Mouse (Mus musculus): Measurements from ENCODE around the gene Fezf2. TPM values are rescaled to one million over a fixed set of nuclear protein-coding genes. Genes with fewer than 3 reads are reported as not detected.
A peak's percentile ranks its signal among the peaks of the same experiment; 100 is the strongest.

Fezf2 gene
- polyA plus RNA-seq, 1 experiment from 2014 or later, result not detected

- Histone ChIP-seq H3K9me3 (ENCODE audit: low read length) (no peaks in the 10 kb centered on the region), H3K4me3 (ENCODE audit: low read length) (no peak overlapping the region), H3K4me2 (replicated peaks; ENCODE audit: low read depth, low read length) (no peak overlapping the region), H3K36me3 (ENCODE audit: insufficient read depth, low read length) (no peaks in the 10 kb centered on the region), H3K4me1 (ENCODE audit: insufficient read depth, low read length) (no peaks in the 10 kb centered on the region), H3K27me3 (ENCODE audit: insufficient read depth, low read length) (peaks cover 58% of the 10 kb centered on the region), H3K27ac (ENCODE audit: low read length) (no peak overlapping the region), H3K9ac (replicated peaks; ENCODE audit: low read length) (no peak overlapping the region)
- 36% methylated on average over 7 of the region's 7 CpGs for WGBS
- ATAC-seq (ENCODE audit: low FRiP score, low TSS enrichment), result peak; percentile 15; the same call in 1 of the 2 replicates
Observed at GRCm38 (mm10) chr14:12334925-12335324, 13.1 kb downstream of the Fezf2 start.

- 83% methylated on average over 7 of the region's 7 CpGs for WGBS
- Histone ChIP-seq H3K4me1 (ENCODE audit: insufficient read depth, low read length) (no peaks in the 10 kb centered on the region), H3K9me3 (ENCODE audit: low read length) (no peaks in the 10 kb centered on the region), H3K27me3 (ENCODE audit: insufficient read depth, low read length) (peaks cover 46% of the 10 kb centered on the region), H3K36me3 (ENCODE audit: insufficient read depth, low read length) (no peaks in the 10 kb centered on the region), H3K4me3 (ENCODE audit: low read length) (no peak overlapping the region), H3K4me2 (replicated peaks; ENCODE audit: low read depth, low read length) (no peak overlapping the region), H3K9ac (replicated peaks; ENCODE audit: low read length) (no peak overlapping the region), H3K27ac (ENCODE audit: low read length) (no peak overlapping the region)
- ATAC-seq (ENCODE audit: low FRiP score, low TSS enrichment), result no peak
Observed at GRCm38 (mm10) chr14:12333622-12334021, 14.4 kb downstream of the Fezf2 start.

GRCm38 (mm10) chr14:12303106-12303505 lies 44.9 kb downstream of the Fezf2 start:
- ATAC-seq (ENCODE audit: low FRiP score, low TSS enrichment), result no peak
- no peaks in the 10 kb centered on the region for H3K9me3 ChIP-seq (ENCODE audit: low read length)
- H3K27me3 ChIP-seq (ENCODE audit: insufficient read depth, low read length), result no peaks in the 10 kb centered on the region
- no peaks in the 10 kb centered on the region for H3K4me1 ChIP-seq (ENCODE audit: insufficient read depth, low read length)
- H3K27ac ChIP-seq (ENCODE audit: low read length), result no peak overlapping the region
- H3K9ac ChIP-seq (replicated peaks; ENCODE audit: low read length), result no peak overlapping the region
- H3K4me2 ChIP-seq (replicated peaks; ENCODE audit: low read depth, low read length), result no peak overlapping the region
- no peak overlapping the region for H3K4me3 ChIP-seq (ENCODE audit: low read length)
- H3K36me3 ChIP-seq (ENCODE audit: insufficient read depth, low read length), result 0 out of 2 replicates have a peak, but pooled peaks cover 4% of the 10 kb centered on the region
- WGBS, result 54% methylated on average over 2 of the region's 2 CpGs

- ATAC-seq (ENCODE audit: low FRiP score, low TSS enrichment), result no peak
- no peak overlapping the region for H3K27ac ChIP-seq (ENCODE audit: low read length)
- H3K9me3 ChIP-seq (ENCODE audit: low read length), result no peaks in the 10 kb centered on the region
- H3K27me3 ChIP-seq (ENCODE audit: insufficient read depth, low read length), result no peaks in the 10 kb centered on the region
- WGBS, result 69% methylated on average over 3 of the region's 3 CpGs
- 0 out of 2 replicates have a peak, but pooled peaks cover 6% of the 10 kb centered on the region for H3K36me3 ChIP-seq (ENCODE audit: insufficient read depth, low read length)
- no peak overlapping the region for H3K4me3 ChIP-seq (ENCODE audit: low read length)
- no peak overlapping the region for H3K4me2 ChIP-seq (replicated peaks; ENCODE audit: low read depth, low read length)
- H3K4me1 ChIP-seq (ENCODE audit: insufficient read depth, low read length), result no peaks in the 10 kb centered on the region
- no peak overlapping the region for H3K9ac ChIP-seq (replicated peaks; ENCODE audit: low read length)
Observed at GRCm38 (mm10) chr14:12300677-12301076, 47.3 kb downstream of the Fezf2 start.

GRCm38 (mm10) chr14:12300275-12300674 lies 47.7 kb downstream of the Fezf2 start:
- no peak overlapping the region for H3K27ac ChIP-seq (ENCODE audit: low read length)
- H3K4me3 ChIP-seq (ENCODE audit: low read length), result no peak overlapping the region
- no peaks in the 10 kb centered on the region for H3K27me3 ChIP-seq (ENCODE audit: insufficient read depth, low read length)
- no peak overlapping the region for H3K9ac ChIP-seq (replicated peaks; ENCODE audit: low read length)
- WGBS, result 74% methylated on average over 4 of the region's 4 CpGs
- H3K4me1 ChIP-seq (ENCODE audit: insufficient read depth, low read length), result no peaks in the 10 kb centered on the region
- no peaks in the 10 kb centered on the region for H3K9me3 ChIP-seq (ENCODE audit: low read length)
- H3K36me3 ChIP-seq (ENCODE audit: insufficient read depth, low read length), result 0 out of 2 replicates have a peak, but pooled peaks cover 6% of the 10 kb centered on the region
- H3K4me2 ChIP-seq (replicated peaks; ENCODE audit: low read depth, low read length), result no peak overlapping the region
- no peak for ATAC-seq (ENCODE audit: low FRiP score, low TSS enrichment)

- Histone ChIP-seq H3K9ac (replicated peaks; ENCODE audit: low read length) (no peak overlapping the region), H3K4me3 (ENCODE audit: low read length) (no peak overlapping the region), H3K36me3 (ENCODE audit: insufficient read depth, low read length) (0 out of 2 replicates have a peak, but pooled peaks cover 6% of the 10 kb centered on the region), H3K27ac (ENCODE audit: low read length) (no peak overlapping the region), H3K9me3 (ENCODE audit: low read length) (no peaks in the 10 kb centered on the region), H3K4me2 (replicated peaks; ENCODE audit: low read depth, low read length) (no peak overlapping the region), H3K4me1 (ENCODE audit: insufficient read depth, low read length) (no peaks in the 10 kb centered on the region), H3K27me3 (ENCODE audit: insufficient read depth, low read length) (no peaks in the 10 kb centered on the region)
- no peak for ATAC-seq (ENCODE audit: low FRiP score, low TSS enrichment)
- 87% methylated on average over 6 of the region's 6 CpGs for WGBS
Observed at GRCm38 (mm10) chr14:12299654-12300053, 48.3 kb downstream of the Fezf2 start.

GRCm38 (mm10) chr14:12299171-12299570 lies 48.8 kb downstream of the Fezf2 start:
- Histone ChIP-seq H3K36me3 (ENCODE audit: insufficient read depth, low read length) (0 out of 2 replicates have a peak, but pooled peaks cover 6% of the 10 kb centered on the region), H3K4me2 (replicated peaks; ENCODE audit: low read depth, low read length) (no peak overlapping the region), H3K4me3 (ENCODE audit: low read length) (no peak overlapping the region), H3K27ac (ENCODE audit: low read length) (no peak overlapping the region), H3K9me3 (ENCODE audit: low read length) (no peaks in the 10 kb centered on the region), H3K9ac (replicated peaks; ENCODE audit: low read length) (no peak overlapping the region), H3K27me3 (ENCODE audit: insufficient read depth, low read length) (no peaks in the 10 kb centered on the region), H3K4me1 (ENCODE audit: insufficient read depth, low read length) (no peaks in the 10 kb centered on the region)
- no peak for ATAC-seq (ENCODE audit: low FRiP score, low TSS enrichment)

- Histone ChIP-seq H3K27ac (ENCODE audit: low read length) (no peak overlapping the region), H3K4me1 (ENCODE audit: insufficient read depth, low read length) (no peaks in the 10 kb centered on the region), H3K4me3 (ENCODE audit: low read length) (no peak overlapping the region), H3K9ac (replicated peaks; ENCODE audit: low read length) (no peak overlapping the region), H3K27me3 (ENCODE audit: insufficient read depth, low read length) (no peaks in the 10 kb centered on the region), H3K36me3 (ENCODE audit: insufficient read depth, low read length) (0 out of 2 replicates have a peak, but pooled peaks cover 6% of the 10 kb centered on the region), H3K4me2 (replicated peaks; ENCODE audit: low read depth, low read length) (no peak overlapping the region), H3K9me3 (ENCODE audit: low read length) (no peaks in the 10 kb centered on the region)
- WGBS, result 74% methylated on average over 7 of the region's 7 CpGs
- ATAC-seq (ENCODE audit: low FRiP score, low TSS enrichment), result no peak
Observed at GRCm38 (mm10) chr14:12296391-12296790, 51.6 kb downstream of the Fezf2 start.

Other genes starting within 250 kb of the Fezf2 start
- 0.24 TPM in 1 of 2 replicates, not detected in the other for gene Gm49355, start 64.2 kb downstream of the Fezf2 start, polyA plus RNA-seq (2015; fragmentation: Nextera tagmentation; extraction: Ambion mirVana)
- gene 3830406C13Rik, start 64.0 kb downstream of the Fezf2 start, polyA plus RNA-seq (2015; fragmentation: Nextera tagmentation; extraction: Ambion mirVana), result 46.1 and 49.1 TPM in 2 replicates

All from kidney, embryonic 16.5 days (tissue).